Mouse (Mus musculus): ENCODE results near the gene Ooep. TPM values are rescaled to one million over a fixed set of nuclear protein-coding genes. Genes with fewer than 3 reads are reported as not detected.

Gene Ooep
- polyA plus RNA-seq, 1 experiment from 2014 or later: 1.7 TPM

- DNase-seq (ENCODE audit: low spot score): no peak
- Histone ChIP-seq H3K4me2 (ENCODE audit: low read depth) (no peak overlapping the region), H3K27me3 (ENCODE audit: control insufficient read depth, insufficient read depth, low read length) (peaks cover 35% of the 10 kb centered on the region), H3K4me1 (ENCODE audit: control insufficient read depth, insufficient read depth, low read length) (0 out of 2 replicates have a peak, but pooled peaks cover 4% of the 10 kb centered on the region), H3K36me3 (ENCODE audit: control insufficient read depth, insufficient read depth, low read length) (no peaks in the 10 kb centered on the region), H3K4me3 (ENCODE audit: low read depth, low read length) (no peak overlapping the region), H3K9me3 (ENCODE audit: control insufficient read depth, low read length) (no peaks in the 10 kb centered on the region), H3K9ac (ENCODE audit: low read length) (no peak overlapping the region), H3K27ac (ENCODE audit: low read depth, low read length) (no peak overlapping the region)
- 60% methylated on average over 7 of the region's 7 CpGs for WGBS
- no peak for ATAC-seq (ENCODE audit: insufficient read depth, low FRiP score, low TSS enrichment)
Measured at GRCm38 (mm10) chr9:78394602-78395001, 16.1 kb upstream of the Ooep start.

GRCm38 (mm10) chr9:78393741-78394140, 15.2 kb upstream of the Ooep start:
- no peaks in the 10 kb centered on the region for H3K36me3 ChIP-seq (ENCODE audit: control insufficient read depth, insufficient read depth, low read length)
- H3K4me1 ChIP-seq (ENCODE audit: control insufficient read depth, insufficient read depth, low read length): 0 out of 2 replicates have a peak, but pooled peaks cover 4% of the 10 kb centered on the region
- H3K9me3 ChIP-seq (ENCODE audit: control insufficient read depth, low read length): no peaks in the 10 kb centered on the region
- H3K4me2 ChIP-seq (ENCODE audit: low read depth): no peak overlapping the region
- no peak for ATAC-seq (ENCODE audit: insufficient read depth, low FRiP score, low TSS enrichment)
- no peak overlapping the region for H3K4me3 ChIP-seq (ENCODE audit: low read depth, low read length)
- no peak overlapping the region for H3K27ac ChIP-seq (ENCODE audit: low read depth, low read length)
- 88% methylated on average over 10 of the region's 10 CpGs for WGBS
- no peak overlapping the region for H3K9ac ChIP-seq (ENCODE audit: low read length)
- peaks cover 35% of the 10 kb centered on the region for H3K27me3 ChIP-seq (ENCODE audit: control insufficient read depth, insufficient read depth, low read length)
- no peak for DNase-seq (ENCODE audit: low spot score)

DNA sequence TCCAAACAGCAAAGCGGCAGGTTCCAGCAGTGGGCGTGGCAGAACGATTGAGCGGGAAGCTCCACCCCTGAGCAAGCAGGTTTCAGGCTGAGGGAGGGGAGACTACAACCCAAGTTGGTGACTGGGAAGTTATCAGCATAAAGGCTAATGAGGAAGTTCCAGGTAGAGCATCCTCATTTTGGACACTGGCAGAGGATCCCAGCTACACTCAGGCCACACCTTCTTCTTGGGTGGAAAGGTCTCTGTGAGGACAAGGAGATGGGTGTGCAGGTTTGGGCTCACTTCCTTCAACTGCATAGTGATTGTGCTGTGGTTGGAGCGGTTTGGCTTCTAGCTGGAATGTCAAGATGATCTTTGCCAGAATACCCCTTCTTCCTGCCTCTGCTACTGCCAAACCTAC, 11.5 kb upstream of the Ooep start:
- Histone ChIP-seq H3K36me3 (ENCODE audit: control insufficient read depth, insufficient read depth, low read length) (no peaks in the 10 kb centered on the region), H3K4me1 (ENCODE audit: control insufficient read depth, insufficient read depth, low read length) (no peaks in the 10 kb centered on the region), H3K27ac (ENCODE audit: low read depth, low read length) (no peak overlapping the region), H3K27me3 (ENCODE audit: control insufficient read depth, insufficient read depth, low read length) (peaks cover 13% of the 10 kb centered on the region), H3K4me2 (ENCODE audit: low read depth) (no peak overlapping the region), H3K4me3 (ENCODE audit: low read depth, low read length) (no peak overlapping the region), H3K9ac (ENCODE audit: low read length) (no peak overlapping the region), H3K9me3 (ENCODE audit: control insufficient read depth, low read length) (no peaks in the 10 kb centered on the region)
- 34% methylated on average over 5 of the region's 5 CpGs for WGBS
- no peak for ATAC-seq (ENCODE audit: insufficient read depth, low FRiP score, low TSS enrichment)
- DNase-seq (ENCODE audit: low spot score): no peak

- H3K4me2 ChIP-seq (ENCODE audit: low read depth): no peak overlapping the region
- H3K4me1 ChIP-seq (ENCODE audit: control insufficient read depth, insufficient read depth, low read length): no peaks in the 10 kb centered on the region
- no peak overlapping the region for H3K4me3 ChIP-seq (ENCODE audit: low read depth, low read length)
- H3K27ac ChIP-seq (ENCODE audit: low read depth, low read length): no peak overlapping the region
- no peaks in the 10 kb centered on the region for H3K9me3 ChIP-seq (ENCODE audit: control insufficient read depth, low read length)
- ATAC-seq (ENCODE audit: insufficient read depth, low FRiP score, low TSS enrichment) (no peak), DNase-seq (ENCODE audit: low spot score) (no peak)
- WGBS: 86% methylated on average over 7 of the region's 7 CpGs
- no peaks in the 10 kb centered on the region for H3K36me3 ChIP-seq (ENCODE audit: control insufficient read depth, insufficient read depth, low read length)
- no peak overlapping the region for H3K9ac ChIP-seq (ENCODE audit: low read length)
- no peaks in the 10 kb centered on the region for H3K27me3 ChIP-seq (ENCODE audit: control insufficient read depth, insufficient read depth, low read length)
Measured at GRCm38 (mm10) chr9:78386947-78387346, 8.4 kb upstream of the Ooep start.

GRCm38 (mm10) chr9:78385893-78386292, 7.4 kb upstream of the Ooep start:
- no peak overlapping the region for H3K9ac ChIP-seq (ENCODE audit: low read length)
- H3K9me3 ChIP-seq (ENCODE audit: control insufficient read depth, low read length): no peaks in the 10 kb centered on the region
- 55% methylated on average over 3 of the region's 3 CpGs for WGBS
- H3K36me3 ChIP-seq (ENCODE audit: control insufficient read depth, insufficient read depth, low read length): no peaks in the 10 kb centered on the region
- H3K4me1 ChIP-seq (ENCODE audit: control insufficient read depth, insufficient read depth, low read length): no peaks in the 10 kb centered on the region
- no peak overlapping the region for H3K27ac ChIP-seq (ENCODE audit: low read depth, low read length)
- no peaks in the 10 kb centered on the region for H3K27me3 ChIP-seq (ENCODE audit: control insufficient read depth, insufficient read depth, low read length)
- H3K4me2 ChIP-seq (ENCODE audit: low read depth): no peak overlapping the region
- no peak for DNase-seq (ENCODE audit: low spot score)
- no peak overlapping the region for H3K4me3 ChIP-seq (ENCODE audit: low read depth, low read length)
- no peak for ATAC-seq (ENCODE audit: insufficient read depth, low FRiP score, low TSS enrichment)

GRCm38 (mm10) chr9:78377546-78377945, 979 bp downstream of the Ooep start:
- Histone ChIP-seq H3K27ac (ENCODE audit: low read depth, low read length) (no peak overlapping the region), H3K36me3 (ENCODE audit: control insufficient read depth, insufficient read depth, low read length) (no peaks in the 10 kb centered on the region), H3K4me1 (ENCODE audit: control insufficient read depth, insufficient read depth, low read length) (0 out of 2 replicates have a peak, but pooled peaks cover 3% of the 10 kb centered on the region), H3K4me2 (ENCODE audit: low read depth) (peak overlapping the region; percentile 57), H3K9me3 (ENCODE audit: control insufficient read depth, low read length) (no peaks in the 10 kb centered on the region), H3K27me3 (ENCODE audit: control insufficient read depth, insufficient read depth, low read length) (no peaks in the 10 kb centered on the region), H3K9ac (ENCODE audit: low read length) (no peak overlapping the region), H3K4me3 (ENCODE audit: low read depth, low read length) (no peak overlapping the region; the same call in 1 of the 2 replicates)
- DNase-seq (ENCODE audit: low spot score) (no peak), ATAC-seq (ENCODE audit: insufficient read depth, low FRiP score, low TSS enrichment) (no peak)
- 31% methylated on average over 8 of the region's 8 CpGs for WGBS

- no peak overlapping the region for H3K4me3 ChIP-seq (ENCODE audit: low read depth, low read length)
- H3K4me1 ChIP-seq (ENCODE audit: control insufficient read depth, insufficient read depth, low read length): 0 out of 2 replicates have a peak, but pooled peaks cover 3% of the 10 kb centered on the region
- no peak overlapping the region for H3K9ac ChIP-seq (ENCODE audit: low read length)
- no peaks in the 10 kb centered on the region for H3K36me3 ChIP-seq (ENCODE audit: control insufficient read depth, insufficient read depth, low read length)
- H3K4me2 ChIP-seq (ENCODE audit: low read depth): no peak overlapping the region
- no peaks in the 10 kb centered on the region for H3K27me3 ChIP-seq (ENCODE audit: control insufficient read depth, insufficient read depth, low read length)
- ATAC-seq (ENCODE audit: insufficient read depth, low FRiP score, low TSS enrichment) (no peak), DNase-seq (ENCODE audit: low spot score) (no peak)
- WGBS: 64% methylated on average over 4 of the region's 4 CpGs
- no peak overlapping the region for H3K27ac ChIP-seq (ENCODE audit: low read depth, low read length)
- H3K9me3 ChIP-seq (ENCODE audit: control insufficient read depth, low read length): no peaks in the 10 kb centered on the region
Measured at GRCm38 (mm10) chr9:78375486-78375885, 3.0 kb downstream of the Ooep start.

DNA sequence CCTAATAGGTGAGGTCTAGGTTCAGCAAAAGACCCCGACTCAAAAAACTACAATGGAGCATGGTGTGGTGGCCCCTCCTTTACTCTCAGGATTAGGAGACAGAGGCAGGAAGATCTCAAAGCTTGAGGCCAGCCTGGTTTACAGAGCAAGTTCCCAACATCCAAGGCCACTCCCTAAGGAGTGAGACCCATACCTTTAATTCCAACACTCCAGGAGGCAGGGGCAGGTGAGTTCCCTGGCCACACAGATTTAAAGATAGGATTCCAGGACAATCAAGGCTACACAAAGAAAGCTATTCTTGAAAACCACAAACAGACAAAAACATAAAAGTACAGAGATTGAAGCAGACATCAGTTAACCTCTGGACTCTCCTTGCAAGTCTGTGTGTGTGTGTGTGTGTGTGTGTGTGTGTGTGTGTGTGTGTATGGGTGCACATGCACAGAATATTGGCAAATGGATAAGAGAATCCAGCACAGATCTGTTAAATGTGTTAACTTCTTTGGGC, 3.6 kb downstream of the Ooep start:
- 0 out of 2 replicates have a peak, but pooled peaks cover 3% of the 10 kb centered on the region for H3K4me1 ChIP-seq (ENCODE audit: control insufficient read depth, insufficient read depth, low read length)
- H3K9ac ChIP-seq (ENCODE audit: low read length): no peak overlapping the region
- H3K9me3 ChIP-seq (ENCODE audit: control insufficient read depth, low read length): no peaks in the 10 kb centered on the region
- no peak overlapping the region for H3K27ac ChIP-seq (ENCODE audit: low read depth, low read length)
- no peaks in the 10 kb centered on the region for H3K36me3 ChIP-seq (ENCODE audit: control insufficient read depth, insufficient read depth, low read length)
- no peaks in the 10 kb centered on the region for H3K27me3 ChIP-seq (ENCODE audit: control insufficient read depth, insufficient read depth, low read length)
- 73% methylated on average over 1 of the region's 1 CpGs for WGBS
- ATAC-seq (ENCODE audit: insufficient read depth, low FRiP score, low TSS enrichment): no peak
- no peak overlapping the region for H3K4me3 ChIP-seq (ENCODE audit: low read depth, low read length)
- DNase-seq (ENCODE audit: low spot score): no peak
- no peak overlapping the region for H3K4me2 ChIP-seq (ENCODE audit: low read depth)

- H3K27ac ChIP-seq (ENCODE audit: low read depth, low read length): no peak overlapping the region
- ATAC-seq (ENCODE audit: insufficient read depth, low FRiP score, low TSS enrichment) (no peak), DNase-seq (ENCODE audit: low spot score) (no peak)
- 61% methylated on average over 5 of the region's 5 CpGs for WGBS
- no peaks in the 10 kb centered on the region for H3K9me3 ChIP-seq (ENCODE audit: control insufficient read depth, low read length)
- H3K27me3 ChIP-seq (ENCODE audit: control insufficient read depth, insufficient read depth, low read length): no peaks in the 10 kb centered on the region
- H3K4me2 ChIP-seq (ENCODE audit: low read depth): no peak overlapping the region
- H3K36me3 ChIP-seq (ENCODE audit: control insufficient read depth, insufficient read depth, low read length): no peaks in the 10 kb centered on the region
- no peak overlapping the region for H3K9ac ChIP-seq (ENCODE audit: low read length)
- 0 out of 2 replicates have a peak, but pooled peaks cover 3% of the 10 kb centered on the region for H3K4me1 ChIP-seq (ENCODE audit: control insufficient read depth, insufficient read depth, low read length)
- no peak overlapping the region for H3K4me3 ChIP-seq (ENCODE audit: low read depth, low read length)
Measured at GRCm38 (mm10) chr9:78374397-78374796, 4.1 kb downstream of the Ooep start.
